Mouse (Mus musculus): Measurements from ENCODE around the gene Lpin2. TPM values are rescaled to one million over a fixed set of nuclear protein-coding genes. Genes with fewer than 3 reads are reported as not detected.

Lpin2 gene
- total RNA-seq, 2 experiments from 2014 or later = 90.1 to 101 TPM

DNA sequence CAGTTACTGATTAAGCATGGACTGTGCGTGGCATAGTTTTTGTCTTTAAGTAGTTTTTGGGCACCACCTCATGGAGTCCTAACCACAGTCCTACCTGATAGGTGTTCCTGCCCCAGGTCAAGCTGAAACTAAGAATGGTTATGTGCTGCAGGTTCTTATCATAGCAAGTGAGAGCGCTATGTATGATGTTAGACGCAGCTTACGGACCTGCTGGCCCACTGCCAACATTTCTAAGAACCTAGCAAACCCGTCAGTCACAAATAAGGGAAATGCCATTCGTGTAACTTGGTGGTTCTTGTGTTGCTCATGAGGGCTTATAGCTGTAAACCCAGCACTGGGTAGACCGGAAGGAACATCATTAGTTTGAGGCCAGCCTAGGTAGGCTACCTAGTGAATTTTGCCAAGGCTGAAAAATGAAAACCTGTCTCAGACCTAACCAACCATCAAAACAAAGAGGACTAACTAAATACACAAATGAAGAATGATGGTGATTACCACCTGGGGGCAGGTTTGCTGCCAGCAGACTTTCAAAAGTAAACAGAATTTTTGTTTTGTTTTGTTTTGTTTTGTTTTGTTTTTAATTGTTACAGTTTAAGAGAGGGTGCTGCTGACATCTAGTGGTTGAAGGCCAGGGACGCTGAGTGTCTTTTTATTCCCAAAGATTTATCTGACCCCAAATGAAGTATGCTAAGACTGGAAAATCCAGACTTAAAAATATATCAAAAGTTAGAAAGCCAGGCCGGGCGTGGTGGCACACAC lies 13.5 kb downstream of the Lpin2 start:
- ATAC-seq (replicated peaks; ENCODE audit: low FRiP score, poor library complexity, severe bottlenecking) = peak; percentile 79

DNA sequence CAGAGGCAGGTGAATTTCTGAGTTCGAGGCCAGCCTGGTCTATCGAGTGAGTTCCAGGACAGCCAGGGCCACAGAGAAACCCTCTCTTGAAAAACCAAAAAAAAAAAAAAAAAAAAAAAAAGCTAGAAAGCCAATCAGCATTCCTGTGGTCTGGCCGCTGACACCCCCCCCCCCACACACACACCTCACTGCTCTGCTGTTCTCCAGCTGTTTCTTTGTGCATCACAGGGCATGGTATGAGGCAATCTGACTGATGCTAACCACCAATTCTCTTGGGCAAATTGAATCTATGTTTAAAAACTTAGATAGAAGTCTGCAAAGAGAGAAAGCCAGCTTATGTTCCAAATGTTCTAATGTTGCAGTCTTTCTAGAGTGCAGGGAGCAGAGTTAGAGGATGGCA lies 14.1 kb downstream of the Lpin2 start:
- no peak for ATAC-seq (replicated peaks; ENCODE audit: low FRiP score, poor library complexity, severe bottlenecking)

DNA sequence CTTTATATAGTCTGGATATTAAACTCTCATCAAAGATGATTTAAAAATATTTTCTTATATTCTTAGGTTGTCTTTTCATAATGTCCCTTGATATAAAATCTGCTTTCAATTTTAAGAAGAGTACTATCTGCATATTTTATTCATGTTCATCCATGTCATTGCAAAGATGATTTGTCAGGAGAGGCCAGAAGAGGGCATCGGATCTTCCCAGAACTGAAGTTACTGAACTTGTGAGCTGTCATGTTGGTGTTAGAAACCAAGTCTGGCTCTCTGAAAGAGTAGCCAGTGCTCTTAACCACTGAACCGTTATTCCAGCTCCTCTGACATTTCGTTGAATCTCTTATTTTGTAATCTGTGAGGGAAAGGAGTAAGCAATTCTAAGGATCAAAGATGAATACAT lies 17.0 kb downstream of the Lpin2 start:
- ATAC-seq (replicated peaks; ENCODE audit: low FRiP score, poor library complexity, severe bottlenecking) = no peak

DNA sequence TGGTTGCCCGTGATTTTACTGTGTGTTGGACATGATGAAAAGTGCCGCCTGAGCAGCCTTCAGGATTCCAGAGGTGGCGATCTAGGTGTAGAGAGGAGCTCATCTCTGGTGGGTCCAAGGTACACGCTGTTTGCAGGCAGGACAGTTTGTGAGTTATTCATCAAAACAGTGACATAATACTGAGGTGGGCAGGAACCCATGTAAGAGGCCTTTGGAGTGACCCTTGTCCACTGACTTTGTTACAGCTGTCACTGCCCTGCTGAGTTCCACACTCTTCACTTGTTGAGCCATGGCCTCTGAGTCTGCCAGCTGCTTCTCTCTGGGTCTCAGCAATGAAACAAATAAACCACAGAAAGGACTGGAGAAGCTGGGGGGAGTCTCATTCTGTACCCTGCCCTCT lies 19.8 kb downstream of the Lpin2 start:
- ATAC-seq (replicated peaks; ENCODE audit: low FRiP score, poor library complexity, severe bottlenecking) = no peak

DNA sequence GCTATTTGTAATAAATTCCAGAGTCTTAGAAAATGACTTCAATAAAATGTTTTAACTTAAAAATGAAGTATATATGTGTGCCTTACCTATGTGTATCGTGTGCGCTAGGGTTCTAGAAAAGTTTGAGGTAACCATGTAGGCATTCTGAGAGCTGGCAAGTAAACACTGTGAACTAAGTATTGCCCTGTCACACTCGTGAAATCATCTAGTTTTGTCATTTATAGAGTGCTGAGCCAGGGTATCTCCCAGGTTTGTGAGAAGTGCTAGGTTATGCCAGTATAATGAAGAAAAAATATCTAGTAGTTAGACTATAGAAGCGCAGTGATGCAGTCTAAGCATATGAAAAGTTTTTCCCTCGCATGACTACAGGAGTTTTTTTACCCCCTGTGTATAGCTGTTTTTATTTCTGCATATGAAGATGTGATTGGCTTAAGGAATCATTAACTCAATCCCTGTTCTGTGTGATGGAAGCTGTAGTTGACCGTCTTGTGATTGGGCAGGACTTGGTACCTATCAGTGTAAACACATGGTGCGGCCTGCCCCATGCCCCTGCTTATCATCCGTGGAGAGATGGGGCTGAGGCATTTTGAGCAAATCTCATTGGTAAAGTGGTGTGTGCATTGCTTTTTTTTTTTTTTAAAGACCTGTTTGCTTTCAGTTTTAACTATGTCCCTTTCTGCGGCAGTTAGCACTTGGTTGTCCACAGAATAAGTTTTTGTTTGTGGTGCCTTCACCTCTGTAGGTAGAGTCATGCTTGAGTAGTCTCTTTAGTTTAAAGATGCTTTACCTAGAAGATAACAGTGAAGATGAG lies 21.8 kb downstream of the Lpin2 start:
- peak; percentile 97 for ATAC-seq (replicated peaks; ENCODE audit: low FRiP score, poor library complexity, severe bottlenecking)

DNA sequence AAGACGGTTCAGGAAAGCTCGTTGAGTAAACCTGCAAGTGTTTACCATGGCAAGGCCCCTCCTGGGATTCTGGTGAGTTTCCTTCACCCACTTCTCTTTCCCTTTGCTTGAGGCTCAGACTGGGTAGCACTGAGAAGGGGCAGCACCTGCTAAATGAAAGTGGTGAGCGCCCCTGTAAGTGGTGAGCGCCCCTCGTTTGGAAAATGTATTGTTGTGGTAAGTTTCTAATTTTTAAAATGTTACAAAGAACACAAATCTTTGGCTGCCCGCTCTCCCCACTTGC lies 22.4 kb downstream of the Lpin2 start:
- no peak for ATAC-seq (replicated peaks; ENCODE audit: low FRiP score, poor library complexity, severe bottlenecking)

DNA sequence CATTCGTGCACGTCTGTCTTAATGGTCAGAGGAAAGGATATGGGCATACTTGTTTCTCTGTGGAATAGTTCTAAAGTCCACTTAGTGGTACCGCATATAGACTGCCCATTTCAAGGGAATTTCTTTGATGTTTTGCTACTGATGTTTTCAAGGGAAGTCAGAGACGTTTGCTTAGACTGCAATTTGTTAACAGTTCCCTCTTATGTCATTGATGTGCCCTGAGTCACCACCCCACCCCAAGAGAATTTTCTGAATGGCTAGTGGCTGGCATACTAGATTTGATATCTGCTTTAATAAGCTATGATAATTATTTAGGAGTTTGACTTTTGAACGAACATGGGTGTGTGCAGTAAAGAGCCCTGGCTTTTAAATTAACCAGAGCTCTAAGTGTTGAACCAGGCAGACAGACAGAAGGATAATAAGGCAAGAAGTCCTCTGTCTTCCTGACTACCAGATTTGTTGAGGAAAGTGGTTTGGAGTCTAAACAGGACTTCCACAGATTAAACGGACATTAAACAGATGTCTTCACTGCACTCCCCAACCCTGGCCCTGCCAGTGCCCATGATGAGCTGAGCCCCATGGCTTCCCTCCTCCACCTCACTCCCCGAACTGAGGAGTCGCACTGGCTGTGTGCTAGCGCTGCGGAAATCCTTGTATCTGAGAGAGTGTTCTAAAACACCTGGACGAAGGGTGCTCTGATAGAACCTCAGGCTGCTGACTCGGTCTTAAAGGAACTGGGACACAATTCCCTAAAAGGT lies 24.0 kb downstream of the Lpin2 start:
- no peak for ATAC-seq (replicated peaks; ENCODE audit: low FRiP score, poor library complexity, severe bottlenecking)

DNA sequence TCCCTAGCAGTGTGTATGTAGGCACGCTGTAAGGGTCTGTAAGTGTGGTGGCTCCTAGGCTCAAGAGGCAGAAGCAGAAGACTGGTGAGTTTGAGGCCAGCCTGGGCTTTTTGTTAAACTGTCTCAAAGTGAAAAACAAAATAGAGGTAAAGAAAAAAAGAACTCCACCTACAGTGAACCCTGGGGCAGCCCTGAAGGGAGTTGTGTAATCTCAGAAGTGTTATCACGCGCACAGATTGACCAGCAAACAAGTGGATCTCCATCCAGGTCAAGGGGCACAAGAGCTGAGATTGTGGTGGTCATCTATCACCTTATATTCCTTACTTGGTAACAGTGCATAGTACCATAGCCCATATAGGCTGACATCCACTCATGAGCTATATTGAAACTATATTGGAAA lies 24.9 kb downstream of the Lpin2 start:
- ATAC-seq (replicated peaks; ENCODE audit: low FRiP score, poor library complexity, severe bottlenecking) = no peak

DNA sequence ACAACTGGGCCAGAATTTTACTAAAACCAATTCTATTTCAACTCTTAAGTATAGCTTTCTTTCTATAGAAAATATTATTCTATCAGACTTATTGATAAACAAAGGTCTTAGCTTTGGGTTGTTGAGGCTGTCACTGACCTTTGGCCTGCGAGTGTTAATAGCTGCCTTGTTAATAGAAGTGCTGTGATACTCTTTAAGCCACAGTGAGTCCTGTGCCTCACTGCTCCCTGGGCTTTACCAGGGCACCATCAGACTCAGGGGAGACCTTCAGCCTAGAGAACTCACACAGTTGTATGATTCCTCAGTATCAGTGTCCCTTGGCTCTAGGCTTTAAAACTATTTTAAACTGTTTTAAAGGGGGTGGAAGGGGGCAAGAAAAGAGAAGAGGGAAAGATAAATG lies 26.0 kb downstream of the Lpin2 start:
- no peak for ATAC-seq (replicated peaks; ENCODE audit: low FRiP score, poor library complexity, severe bottlenecking)

DNA sequence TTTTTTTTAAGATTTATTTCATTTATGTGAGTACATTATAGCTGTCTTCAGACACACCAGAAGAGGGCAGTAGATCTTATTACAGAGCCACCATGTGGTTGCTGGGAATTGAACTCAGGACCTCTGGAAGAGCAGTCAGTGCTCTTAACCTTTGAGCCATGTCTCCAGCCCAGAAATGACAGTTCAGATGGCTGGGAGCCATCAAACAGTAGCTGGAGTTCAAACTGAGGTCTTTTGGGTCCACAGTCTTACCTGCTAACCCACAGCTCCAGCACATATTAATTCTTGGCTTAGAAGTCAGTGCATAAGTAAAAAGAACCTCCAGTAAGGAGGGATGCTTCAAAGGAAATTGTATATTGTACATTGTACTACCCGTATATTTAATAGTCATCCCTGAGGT lies 26.6 kb downstream of the Lpin2 start:
- ATAC-seq (replicated peaks; ENCODE audit: low FRiP score, poor library complexity, severe bottlenecking) = no peak

DNA sequence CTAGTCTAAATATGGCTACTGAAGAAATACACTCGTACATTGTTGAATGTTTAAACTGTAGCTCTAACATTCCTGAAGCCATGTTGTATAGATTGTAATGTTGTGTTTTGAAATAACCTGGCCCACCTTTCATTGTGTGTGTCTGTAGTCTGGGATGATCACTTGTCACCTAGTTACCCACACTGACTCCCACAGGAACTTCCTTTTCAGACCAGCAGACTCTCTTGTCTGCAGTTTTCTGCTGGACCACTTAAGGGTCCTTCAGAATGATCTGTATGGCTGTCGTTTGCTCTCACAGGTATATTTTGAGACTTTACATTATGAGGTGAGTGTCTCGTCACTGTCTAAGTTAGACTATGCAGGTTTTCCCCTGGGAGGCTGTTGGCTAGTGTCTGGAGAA lies 27.6 kb downstream of the Lpin2 start:
- no peak for ATAC-seq (replicated peaks; ENCODE audit: low FRiP score, poor library complexity, severe bottlenecking)

DNA sequence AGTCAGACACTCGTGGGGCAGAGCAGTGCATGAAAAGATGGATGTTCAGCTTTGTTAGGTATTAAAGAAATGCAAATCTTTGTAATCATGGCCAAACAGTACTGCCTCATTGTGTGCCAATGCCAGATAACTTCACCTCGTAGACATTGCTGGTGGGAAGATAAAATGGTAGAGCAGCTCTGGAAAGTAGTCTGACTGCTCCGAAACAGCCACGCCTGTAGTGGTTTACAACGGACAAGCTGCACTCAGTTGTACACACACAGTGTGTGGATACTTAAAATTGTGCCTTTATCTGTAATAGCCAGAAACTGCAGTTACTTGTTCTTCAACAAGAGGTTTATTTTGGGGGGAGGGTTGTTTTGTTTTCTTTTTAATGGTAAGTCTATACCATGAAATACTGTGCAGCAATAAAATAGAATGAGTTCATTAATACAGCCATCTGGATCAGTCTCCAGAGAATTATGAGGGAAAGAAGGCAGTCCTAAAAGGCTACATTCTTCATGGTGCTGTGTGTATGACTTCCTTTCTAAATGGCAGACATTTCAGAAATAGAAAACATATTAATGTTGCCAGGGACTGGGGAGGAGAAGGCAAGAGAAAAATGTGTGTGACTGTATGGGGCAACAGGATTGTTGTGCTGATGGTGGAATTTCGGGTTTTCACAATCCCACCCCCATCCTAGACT lies 29.7 kb downstream of the Lpin2 start:
- ATAC-seq (replicated peaks; ENCODE audit: low FRiP score, poor library complexity, severe bottlenecking) = peak; percentile 76

DNA sequence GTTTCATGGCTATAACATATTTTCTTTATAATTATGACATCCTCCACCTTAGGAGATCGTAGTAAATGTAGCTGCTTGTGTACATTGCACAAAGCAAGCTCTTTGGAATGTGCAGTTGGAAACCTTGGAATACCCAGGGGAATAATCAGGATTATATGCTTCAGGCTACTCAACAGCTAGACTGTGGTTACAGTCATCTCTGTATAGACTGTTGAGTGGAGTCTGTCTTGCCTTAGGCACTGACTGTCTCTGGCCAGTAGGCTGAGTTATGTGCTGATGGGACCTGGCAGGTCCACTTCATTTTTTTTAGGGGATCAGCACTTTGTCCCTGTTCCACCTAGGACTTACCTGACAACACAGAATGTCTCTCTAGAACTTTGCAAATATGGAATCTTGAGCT lies 31.3 kb downstream of the Lpin2 start:
- no peak for ATAC-seq (replicated peaks; ENCODE audit: low FRiP score, poor library complexity, severe bottlenecking)

DNA sequence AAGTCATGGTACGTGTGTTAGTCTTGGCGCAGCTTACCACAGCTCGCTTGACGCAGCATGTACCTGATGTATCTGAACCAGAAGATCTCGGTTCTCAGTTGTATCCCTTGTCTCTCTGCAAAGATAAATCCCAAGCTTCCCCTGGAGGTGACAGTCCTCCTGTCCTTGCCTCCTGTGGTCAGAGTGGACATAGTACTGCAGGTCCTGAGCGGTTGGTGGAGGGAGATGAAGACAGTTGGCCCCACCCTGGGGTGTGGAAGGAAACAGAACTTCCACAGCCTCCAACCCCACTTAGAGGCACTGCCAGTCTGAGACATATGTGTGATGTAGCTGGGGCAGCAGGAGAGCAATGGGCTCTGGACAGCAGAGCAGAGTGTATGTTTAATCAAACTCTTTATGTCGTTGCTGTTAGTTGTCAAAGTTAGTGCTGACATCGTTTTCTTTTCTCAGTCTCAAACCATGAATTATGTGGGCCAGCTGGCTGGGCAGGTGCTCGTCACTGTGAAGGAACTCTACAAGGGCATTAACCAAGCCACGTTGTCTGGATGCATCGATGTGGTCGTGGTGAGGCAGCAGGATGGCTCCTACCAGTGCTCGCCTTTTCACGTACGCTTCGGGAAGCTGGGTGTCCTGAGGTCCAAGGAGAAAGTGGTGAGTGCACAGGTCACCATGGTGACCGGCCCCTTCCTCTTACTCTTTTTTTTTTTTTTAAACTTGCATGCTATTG lies 32.3 kb downstream of the Lpin2 start:
- peak; percentile 60 for ATAC-seq (replicated peaks; ENCODE audit: low FRiP score, poor library complexity, severe bottlenecking)

DNA sequence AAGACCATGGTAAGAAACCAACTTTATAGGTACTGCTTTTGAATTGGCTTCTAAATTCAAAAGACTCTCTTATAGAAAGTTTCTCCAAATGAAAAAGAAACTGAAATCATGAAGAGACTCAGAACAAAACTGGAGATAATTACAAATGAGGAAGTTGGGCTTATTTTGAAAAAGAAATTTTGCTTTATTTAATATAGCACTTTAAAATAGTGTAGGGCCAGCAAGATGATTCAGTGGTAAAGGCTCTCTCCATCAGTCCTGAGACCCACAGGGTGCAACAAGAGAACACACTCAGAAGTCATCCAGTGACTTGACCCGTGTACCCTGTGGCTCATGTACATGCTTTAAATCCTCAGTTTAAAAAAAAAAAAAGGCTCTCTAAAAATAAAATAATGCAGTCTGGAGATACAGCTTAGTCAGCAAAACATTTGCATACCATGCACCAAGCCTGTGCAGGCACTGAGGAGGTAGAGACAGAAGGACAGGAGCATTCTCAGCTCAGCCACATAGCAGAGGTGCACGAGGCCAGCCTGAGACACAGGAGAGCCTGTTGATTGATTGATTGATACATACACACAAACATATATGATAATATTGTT lies 33.0 kb downstream of the Lpin2 start:
- no peak for ATAC-seq (replicated peaks; ENCODE audit: low FRiP score, poor library complexity, severe bottlenecking)

DNA sequence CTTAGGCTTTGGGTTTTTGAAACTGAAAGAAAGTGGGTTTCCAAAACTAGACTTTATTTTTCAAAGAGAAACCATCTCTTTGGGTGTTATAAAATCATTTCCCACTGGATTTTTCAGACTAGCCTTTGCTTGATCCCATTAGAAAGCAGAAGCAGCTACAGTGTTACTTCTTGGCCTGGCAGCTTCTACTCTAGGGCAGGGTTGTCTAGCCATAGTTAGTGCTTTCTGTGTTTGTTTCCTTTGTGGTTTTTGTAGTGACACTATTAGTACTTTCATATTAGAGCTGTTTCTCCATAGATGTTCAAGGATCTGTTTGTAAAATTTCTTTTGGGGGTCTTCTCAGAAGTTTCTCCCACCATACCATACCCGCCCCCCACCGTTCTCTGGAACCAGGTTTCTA lies 33.9 kb downstream of the Lpin2 start:
- ATAC-seq (replicated peaks; ENCODE audit: low FRiP score, poor library complexity, severe bottlenecking) = no peak

DNA sequence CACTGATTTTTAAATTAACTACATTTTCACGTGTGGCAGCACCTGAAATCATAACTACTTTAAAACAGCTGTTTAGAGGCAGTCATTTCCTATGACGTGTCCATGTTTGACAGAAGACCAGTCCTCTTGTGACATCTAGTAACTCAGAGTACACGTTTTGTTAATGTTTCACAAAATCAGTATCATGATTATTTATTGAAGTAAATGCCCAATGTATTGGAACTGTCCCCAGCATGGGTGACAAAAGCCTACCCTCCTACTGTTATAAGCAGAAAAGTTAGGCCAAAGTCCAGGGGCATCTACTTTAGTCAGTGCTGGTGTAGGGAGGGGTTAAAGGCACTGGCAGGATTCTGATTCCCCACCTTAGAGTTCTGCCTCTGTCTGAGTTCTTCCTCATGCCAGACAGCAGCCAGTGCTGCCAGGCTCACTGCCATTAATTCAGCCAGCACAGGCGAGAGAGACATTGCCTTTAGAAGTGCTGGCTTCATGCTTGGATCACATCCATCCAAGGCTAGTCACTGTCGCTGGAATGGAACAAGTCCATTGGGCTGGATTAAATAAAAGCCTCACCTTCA lies 34.8 kb downstream of the Lpin2 start:
- ATAC-seq (replicated peaks; ENCODE audit: low FRiP score, poor library complexity, severe bottlenecking) = no peak

DNA sequence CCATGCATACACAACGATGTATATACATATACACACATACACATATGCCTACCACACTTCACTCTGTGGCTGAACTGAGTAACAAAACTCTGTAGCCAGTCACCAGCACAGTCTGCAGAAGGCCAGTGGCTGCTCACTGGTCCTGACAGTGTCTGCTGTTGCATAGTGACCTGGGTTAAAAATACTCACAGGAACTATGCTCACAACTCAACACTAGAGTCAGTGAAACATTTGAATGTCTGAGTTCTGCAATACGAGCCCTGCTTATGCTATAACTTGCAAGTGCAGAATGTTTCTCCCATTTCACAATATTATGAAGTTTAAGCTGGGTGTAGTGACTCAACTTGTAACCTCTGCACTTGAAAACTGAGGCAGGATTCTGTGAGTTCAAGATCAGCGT lies 39.0 kb downstream of the Lpin2 start:
- no peak for ATAC-seq (replicated peaks; ENCODE audit: low FRiP score, poor library complexity, severe bottlenecking)

DNA sequence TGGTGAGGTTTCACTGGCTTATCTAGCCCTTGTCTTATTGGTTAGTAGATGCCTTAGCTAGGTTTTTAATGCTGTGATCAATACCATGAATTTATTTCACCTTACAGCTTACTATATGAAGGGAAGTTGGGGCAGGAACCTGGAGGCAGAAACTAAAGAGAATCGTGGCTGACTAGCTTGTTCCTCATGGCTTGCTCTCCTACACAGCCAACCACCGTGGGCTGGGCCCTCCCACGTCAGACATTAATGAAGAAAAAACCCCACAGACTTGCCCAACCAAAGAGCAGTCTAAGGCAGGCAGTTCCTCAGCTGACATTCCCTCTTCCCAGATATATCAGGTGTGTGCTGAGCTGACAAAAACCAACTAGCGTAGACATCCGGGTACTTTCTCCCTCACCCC lies 41.3 kb downstream of the Lpin2 start:
- no peak for ATAC-seq (replicated peaks; ENCODE audit: low FRiP score, poor library complexity, severe bottlenecking)
